Mouse (Mus musculus): ENCODE results near the gene Fam71e1. TPM values are rescaled to one million over a fixed set of nuclear protein-coding genes. Genes with fewer than 3 reads are reported as not detected.

Gene Fam71e1
- polyA plus RNA-seq, 1 experiment from 2014 or later = 25.3 TPM

Small RNA genes within 50 kb of the gene (microRNA-seq; reads per million reads assigned to microRNA genes)
- not detected for gene Mir7052 (ENCODE audit: insufficient number of aligned reads)
- not detected for gene Mir7053 (ENCODE audit: insufficient number of aligned reads)

Other genes with a start within 250 kb of the Fam71e1 start
- 0.99 and 1.3 TPM in 2 replicates for gene 1700028J19Rik, start 249.9 kb upstream of the Fam71e1 start, polyA plus RNA-seq (2014; fragmentation: Nextera tagmentation; extraction: Ambion mirVana)
- gene 2410002F23Rik, start 249.9 kb upstream of the Fam71e1 start, polyA plus RNA-seq (2014; fragmentation: Nextera tagmentation; extraction: Ambion mirVana) = 167 and 178 TPM in 2 replicates
- 0.17 TPM in 1 of 2 replicates, not detected in the other for gene Acp4, start 239.2 kb upstream of the Fam71e1 start, polyA plus RNA-seq (2014; fragmentation: Nextera tagmentation; extraction: Ambion mirVana)
- not detected in 2 replicates for gene Gm15517, start 235.1 kb upstream of the Fam71e1 start, polyA plus RNA-seq (2014; fragmentation: Nextera tagmentation; extraction: Ambion mirVana)
- 3.2 TPM in 2 replicates for gene Clec11a, start 189.7 kb upstream of the Fam71e1 start, polyA plus RNA-seq (2014; fragmentation: Nextera tagmentation; extraction: Ambion mirVana)
- 3.6 and 4.2 TPM in 2 replicates for gene Shank1, start 186.3 kb upstream of the Fam71e1 start, polyA plus RNA-seq (2014; fragmentation: Nextera tagmentation; extraction: Ambion mirVana)
- 3.2 and 4.0 TPM in 2 replicates for gene Syt3, start 112.5 kb upstream of the Fam71e1 start, polyA plus RNA-seq (2014; fragmentation: Nextera tagmentation; extraction: Ambion mirVana)
- 0.89 and 0.96 TPM in 2 replicates for gene 1700008O03Rik, start 110.8 kb upstream of the Fam71e1 start, polyA plus RNA-seq (2014; fragmentation: Nextera tagmentation; extraction: Ambion mirVana)
- gene Lrrc4b, start 67.6 kb upstream of the Fam71e1 start, polyA plus RNA-seq (2014; fragmentation: Nextera tagmentation; extraction: Ambion mirVana) = 8.2 and 9.8 TPM in 2 replicates
- gene Aspdh, start 31.2 kb upstream of the Fam71e1 start, polyA plus RNA-seq (2014; fragmentation: Nextera tagmentation; extraction: Ambion mirVana) = 2.6 and 2.9 TPM in 2 replicates
- gene Josd2, start 28.6 kb upstream of the Fam71e1 start, polyA plus RNA-seq (2014; fragmentation: Nextera tagmentation; extraction: Ambion mirVana) = 60.9 and 68.9 TPM in 2 replicates
- 115 and 124 TPM in 2 replicates for gene Emc10, start 52 bp upstream of the Fam71e1 start, polyA plus RNA-seq (2014; fragmentation: Nextera tagmentation; extraction: Ambion mirVana)
- 0.23 TPM in 1 of 2 replicates, not detected in the other for gene Mybpc2, start 28.1 kb downstream of the Fam71e1 start, polyA plus RNA-seq (2014; fragmentation: Nextera tagmentation; extraction: Ambion mirVana)
- gene Spib, start 35.5 kb downstream of the Fam71e1 start, polyA plus RNA-seq (2014; fragmentation: Nextera tagmentation; extraction: Ambion mirVana) = 0.13 and 0.23 TPM in 2 replicates
- 124 and 133 TPM in 2 replicates for gene Pold1, start 52.3 kb downstream of the Fam71e1 start, polyA plus RNA-seq (2014; fragmentation: Nextera tagmentation; extraction: Ambion mirVana)
- gene Nr1h2, start 57.4 kb downstream of the Fam71e1 start, polyA plus RNA-seq (2014; fragmentation: Nextera tagmentation; extraction: Ambion mirVana) = 72.3 and 76.4 TPM in 2 replicates
- 0.68 and 0.92 TPM in 2 replicates for gene Napsa, start 75.8 kb downstream of the Fam71e1 start, polyA plus RNA-seq (2014; fragmentation: Nextera tagmentation; extraction: Ambion mirVana)
- gene Kcnc3, start 94.1 kb downstream of the Fam71e1 start, polyA plus RNA-seq (2014; fragmentation: Nextera tagmentation; extraction: Ambion mirVana) = 1.8 and 2.0 TPM in 2 replicates
- gene Myh14, start 174.3 kb downstream of the Fam71e1 start, polyA plus RNA-seq (2014; fragmentation: Nextera tagmentation; extraction: Ambion mirVana) = 1.7 and 2.6 TPM in 2 replicates
- not detected in 2 replicates for gene Izumo2, start 212.2 kb downstream of the Fam71e1 start, polyA plus RNA-seq (2014; fragmentation: Nextera tagmentation; extraction: Ambion mirVana)